Mouse (Mus musculus): ENCODE measurements around the gene Hmgxb4.

GRCm38 (mm10) chr8:75063290-75063689 is 70.1 kb downstream of the Hmgxb4 start:
- TF ChIP-seq CTCF (IDR thresholded peaks at IDR 0.05; ENCODE audit: extremely low read depth, insufficient read length, insufficient replicate concordance, low read depth, low read length) = no peak
- no peak for TF ChIP-seq POLR2A (IDR thresholded peaks at IDR 0.05; ENCODE audit: low read depth, low read length)
